Mouse (Mus musculus) ES-CJ7 (cell line): ENCODE results near the gene Bcl9.
A peak's percentile ranks its signal among the peaks of the same experiment; 100 is the strongest.

Source experiments
- DNase-seq: peaks from one replicate; pipeline ENCODE4 v3.0.0; 2011; ENCODE audit warnings: low read depth, low spot score

Gene Bcl9

DNA sequence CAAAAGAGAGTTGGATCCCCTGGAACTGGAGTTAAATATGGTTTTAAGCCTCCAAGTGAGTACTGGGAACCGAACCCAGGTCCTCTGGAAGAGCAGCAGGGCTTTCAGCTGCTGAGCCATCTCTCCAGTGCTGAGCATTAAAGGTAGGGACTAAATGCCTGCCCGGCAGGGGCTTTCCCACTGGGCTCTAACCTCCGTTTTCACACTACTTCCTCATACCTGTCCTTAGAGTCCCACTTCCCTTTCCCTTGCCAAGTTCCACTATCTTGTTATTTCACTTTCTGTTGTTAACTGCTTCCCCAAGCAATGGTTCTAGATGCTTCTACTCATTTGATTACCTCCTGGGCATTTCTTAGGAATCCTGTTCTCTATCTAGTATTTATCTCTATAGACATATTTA, 65.4 kb downstream of the Bcl9 start:
- DNase-seq: no peak

- DNase-seq: no peak
These were observed 65.9 kb downstream of the Bcl9 start for GRCm38 (mm10) chr3:97231857-97232256.

DNA sequence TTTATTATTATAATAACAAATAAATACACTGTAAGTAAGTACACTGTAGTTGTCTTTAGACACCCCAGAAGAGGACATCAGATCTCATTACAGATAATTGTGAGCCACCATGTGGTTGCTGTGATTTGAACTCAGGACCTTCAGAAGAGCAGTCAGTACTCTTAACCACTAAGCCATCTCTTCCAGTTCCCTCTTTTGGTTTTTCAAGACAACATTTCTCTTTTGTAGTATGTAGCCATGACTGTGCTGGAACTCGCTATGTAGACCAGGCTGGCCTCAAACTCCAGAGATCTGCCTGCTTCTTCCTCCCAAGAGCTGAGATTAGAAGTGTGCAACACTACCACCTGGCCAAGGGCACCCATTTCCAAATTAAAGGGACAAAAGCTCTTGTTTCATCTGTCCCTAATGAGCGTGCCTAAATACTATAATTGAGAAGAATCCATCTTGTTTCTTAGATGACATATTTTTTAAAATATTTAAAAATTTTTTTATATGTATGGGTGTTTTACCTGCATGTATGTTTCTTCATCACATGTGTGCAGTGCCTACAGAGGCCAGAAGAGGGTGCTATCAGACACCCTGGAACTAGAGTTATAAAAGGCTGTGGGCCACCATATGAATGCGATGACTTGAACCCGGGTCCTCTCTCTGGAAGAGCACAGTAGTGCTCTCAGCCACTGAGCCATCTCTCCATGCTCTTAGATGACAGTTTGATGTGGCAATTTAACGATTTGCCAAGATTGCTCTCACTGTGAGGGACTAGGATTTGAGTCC, 66.9 kb downstream of the Bcl9 start:
- peak; percentile 36 for DNase-seq

GRCm38 (mm10) chr3:97228457-97228856, 69.3 kb downstream of the Bcl9 start:
- DNase-seq: no peak

- no peak for DNase-seq
These were observed 69.7 kb downstream of the Bcl9 start for GRCm38 (mm10) chr3:97228020-97228419.

DNA sequence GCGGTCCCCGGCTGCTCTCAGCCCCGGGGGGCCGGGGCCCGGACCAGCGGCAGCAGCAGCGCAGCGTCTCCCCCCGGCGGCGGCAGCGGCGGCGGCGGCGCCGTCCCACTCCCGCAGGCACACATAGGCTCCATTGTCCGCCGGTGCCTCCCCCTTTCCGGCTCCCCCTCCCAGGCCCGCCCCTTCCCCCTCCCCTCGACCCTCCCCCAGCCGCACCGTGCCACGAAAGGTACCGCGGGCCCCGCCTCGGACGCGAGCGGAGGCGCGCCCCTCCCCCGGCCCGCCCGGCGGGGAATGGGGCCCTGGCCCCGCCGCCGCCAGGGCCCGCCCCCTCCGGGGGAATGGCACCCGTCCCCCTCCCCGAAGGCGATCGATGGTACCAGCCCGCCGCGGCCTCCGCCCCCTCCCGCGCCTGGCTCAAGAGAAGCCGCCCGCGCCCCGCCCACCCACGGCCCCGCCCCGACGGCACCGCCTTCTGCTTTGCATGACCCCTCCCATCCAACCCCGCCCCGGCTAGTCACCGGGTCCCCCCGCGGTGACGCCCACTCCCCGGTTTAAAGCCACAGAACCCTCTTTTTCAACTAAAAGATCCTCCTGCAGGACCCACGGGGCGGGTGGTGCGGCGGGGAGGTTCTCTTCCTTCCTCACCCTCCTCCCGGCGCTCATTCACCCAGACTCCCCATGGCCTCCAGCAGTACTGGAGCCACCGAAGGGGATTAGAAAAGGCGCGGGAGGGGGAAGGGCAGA, 70.3 kb downstream of the Bcl9 start:
- peak; percentile 91 for DNase-seq

GRCm38 (mm10) chr3:97226719-97227118, 71.0 kb downstream of the Bcl9 start:
- peak; percentile 38 for DNase-seq

DNA sequence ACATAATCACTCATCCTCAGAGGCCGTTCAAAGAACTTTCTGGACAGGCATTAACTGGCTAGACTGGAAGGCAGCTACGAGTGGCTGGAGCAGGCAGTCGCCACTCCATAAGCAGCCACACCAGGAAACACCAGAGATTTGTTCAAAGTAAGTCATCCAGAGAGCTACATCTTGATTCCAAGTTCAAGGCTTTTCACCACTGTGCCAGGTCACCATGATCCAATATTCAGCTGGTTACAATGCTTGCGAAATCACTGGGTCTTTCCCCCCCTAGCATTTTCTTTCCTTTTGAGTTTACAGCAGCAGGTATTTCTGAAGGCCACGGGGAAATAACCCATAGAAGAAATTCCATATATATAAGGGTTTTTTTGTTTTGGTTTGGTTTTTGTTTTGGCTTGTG, 72.5 kb downstream of the Bcl9 start:
- DNase-seq: no peak

DNA sequence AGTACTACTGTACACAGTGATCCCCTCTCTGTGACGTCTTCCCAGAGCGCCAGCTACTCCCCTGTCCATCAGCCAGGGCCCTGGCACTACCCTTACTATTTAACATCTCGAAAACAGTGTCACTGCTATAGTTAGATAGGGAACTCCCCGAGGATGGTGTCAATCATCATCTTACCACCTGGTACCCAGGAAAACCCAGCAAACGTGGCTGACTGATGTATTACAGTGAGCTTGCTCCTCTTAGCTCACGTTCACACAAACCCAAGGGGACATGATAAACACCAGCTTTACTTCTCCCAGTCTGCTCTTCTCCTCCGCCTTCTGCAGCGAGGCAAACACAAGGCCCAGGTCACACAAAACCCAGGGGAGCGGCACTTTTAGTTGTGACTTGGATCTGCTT, 74.5 kb downstream of the Bcl9 start:
- DNase-seq: no peak

DNA sequence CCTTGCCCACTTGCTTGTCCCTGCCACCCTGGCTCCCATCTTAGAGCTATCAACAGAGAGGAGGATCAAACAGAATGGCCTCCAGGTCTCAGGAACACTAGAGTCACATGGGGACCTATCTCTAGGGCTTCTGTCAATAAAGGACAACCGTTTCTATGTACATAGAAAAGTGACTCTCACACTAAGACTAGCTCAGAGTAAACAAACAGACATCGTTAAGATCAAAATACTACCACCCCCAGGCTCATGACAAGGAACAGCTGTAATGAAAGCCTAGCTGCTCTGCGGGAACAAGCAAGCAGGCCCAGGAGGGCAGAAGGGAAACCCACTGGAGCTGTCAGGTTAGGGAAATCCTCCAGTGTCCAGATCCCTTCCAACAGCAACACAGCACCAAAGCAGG, 82.2 kb downstream of the Bcl9 start:
- DNase-seq: no peak

DNA sequence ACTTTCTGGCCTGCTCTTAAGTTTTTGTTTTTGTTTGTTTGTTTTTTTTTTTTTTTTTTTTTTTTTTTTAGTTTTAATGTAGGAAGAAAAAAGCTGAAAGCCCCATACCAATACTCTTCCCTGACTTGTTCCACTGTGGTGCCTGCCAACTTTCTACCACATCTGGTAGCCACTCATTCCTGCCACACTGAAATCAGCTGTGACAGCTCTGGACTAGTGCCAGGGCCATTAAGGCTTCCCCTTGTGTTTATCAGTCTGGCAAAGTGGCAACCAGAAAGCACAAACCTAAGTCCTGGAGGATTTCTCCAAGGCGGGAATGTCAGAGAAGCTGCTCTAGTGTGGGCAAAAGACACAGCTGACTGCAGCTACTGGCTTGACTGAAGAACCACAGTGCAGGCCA, 83.3 kb downstream of the Bcl9 start:
- no peak for DNase-seq

DNA sequence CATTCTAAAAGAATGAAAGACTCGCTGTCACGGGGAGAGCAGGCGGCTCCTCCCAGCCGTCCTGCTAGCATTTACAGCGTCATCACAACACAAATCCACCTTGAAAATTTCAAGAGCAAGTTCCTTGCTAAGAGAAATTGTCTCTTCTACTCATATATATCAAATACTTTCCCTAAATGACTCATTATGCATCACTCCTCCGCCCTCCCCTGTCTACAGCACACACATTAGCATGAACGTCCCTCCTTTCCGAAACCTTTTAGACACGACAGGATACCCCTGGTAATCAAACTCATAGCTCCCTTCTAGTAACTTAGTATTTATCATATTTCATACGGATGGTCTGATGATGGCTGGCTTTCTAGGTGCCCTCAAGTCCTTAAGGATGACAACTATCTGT, 83.8 kb downstream of the Bcl9 start:
- DNase-seq: no peak

GRCm38 (mm10) chr3:97211177-97211576, 86.5 kb downstream of the Bcl9 start:
- DNase-seq: no peak

DNA sequence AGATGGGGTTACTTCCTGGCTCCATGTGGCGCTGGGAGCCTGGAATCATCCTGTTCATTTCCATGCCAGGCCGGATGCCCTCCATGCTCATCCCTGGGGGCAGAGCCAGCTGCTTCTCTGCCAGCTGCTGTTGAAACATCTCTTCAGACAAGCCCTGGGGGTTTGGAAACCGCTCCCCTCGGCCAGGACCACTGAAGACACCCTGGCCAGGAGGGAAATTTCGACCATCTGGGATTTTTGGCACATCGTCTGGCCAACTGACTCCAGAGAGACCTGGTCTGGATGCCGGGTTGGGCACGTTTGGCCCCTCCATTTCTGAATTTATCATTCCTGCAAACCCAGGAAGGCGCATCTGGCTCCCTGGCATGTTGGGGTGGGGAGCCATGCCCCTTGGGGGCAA, 88.4 kb downstream of the Bcl9 start:
- no peak for DNase-seq

GRCm38 (mm10) chr3:97206521-97206920, 91.2 kb downstream of the Bcl9 start:
- no peak for DNase-seq

GRCm38 (mm10) chr3:97203880-97204279, 93.8 kb downstream of the Bcl9 start:
- no peak for DNase-seq

DNA sequence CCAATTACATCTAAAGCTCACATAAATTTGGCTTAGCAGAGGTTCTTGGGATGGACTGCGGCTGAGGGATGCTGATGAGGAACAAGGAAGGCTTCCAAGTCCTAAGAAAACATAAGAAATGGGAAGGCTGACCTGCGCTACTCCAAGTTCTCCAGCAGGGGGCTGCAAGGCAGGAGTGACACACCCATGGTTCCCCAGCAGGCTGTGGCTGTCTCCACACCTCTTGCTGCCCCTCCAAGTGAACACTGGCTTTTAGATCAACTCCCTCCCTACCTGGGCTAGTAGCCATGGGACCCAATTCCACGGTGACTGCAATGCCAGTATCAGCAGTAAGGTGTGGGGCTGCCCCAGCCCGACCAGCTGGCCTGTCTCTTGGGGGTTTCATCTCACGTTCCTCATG, 95.8 kb downstream of the Bcl9 start:
- peak; percentile 73 for DNase-seq

DNA sequence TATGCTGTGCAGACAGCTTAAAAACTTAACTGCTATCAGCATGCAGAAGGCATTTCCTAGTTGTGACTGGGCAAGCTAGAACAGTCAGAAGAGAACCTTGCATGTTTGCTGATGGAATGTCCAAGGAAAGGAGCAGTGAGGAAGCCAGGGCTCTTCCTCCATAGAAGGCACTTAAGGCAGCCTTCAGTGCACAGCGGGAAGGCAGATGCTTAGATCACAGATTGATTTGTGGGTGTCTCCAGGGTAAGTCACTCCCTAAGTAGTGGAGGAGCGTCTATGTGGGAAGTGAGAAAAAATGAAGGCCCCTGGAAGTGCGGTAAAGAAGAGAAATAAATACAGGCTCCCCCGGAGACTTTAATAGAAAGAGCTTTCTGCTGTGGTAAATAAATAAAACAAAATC, 98.5 kb downstream of the Bcl9 start:
- no peak for DNase-seq

GRCm38 (mm10) chr3:97196571-97196970, 101.1 kb downstream of the Bcl9 start:
- no peak for DNase-seq

DNA sequence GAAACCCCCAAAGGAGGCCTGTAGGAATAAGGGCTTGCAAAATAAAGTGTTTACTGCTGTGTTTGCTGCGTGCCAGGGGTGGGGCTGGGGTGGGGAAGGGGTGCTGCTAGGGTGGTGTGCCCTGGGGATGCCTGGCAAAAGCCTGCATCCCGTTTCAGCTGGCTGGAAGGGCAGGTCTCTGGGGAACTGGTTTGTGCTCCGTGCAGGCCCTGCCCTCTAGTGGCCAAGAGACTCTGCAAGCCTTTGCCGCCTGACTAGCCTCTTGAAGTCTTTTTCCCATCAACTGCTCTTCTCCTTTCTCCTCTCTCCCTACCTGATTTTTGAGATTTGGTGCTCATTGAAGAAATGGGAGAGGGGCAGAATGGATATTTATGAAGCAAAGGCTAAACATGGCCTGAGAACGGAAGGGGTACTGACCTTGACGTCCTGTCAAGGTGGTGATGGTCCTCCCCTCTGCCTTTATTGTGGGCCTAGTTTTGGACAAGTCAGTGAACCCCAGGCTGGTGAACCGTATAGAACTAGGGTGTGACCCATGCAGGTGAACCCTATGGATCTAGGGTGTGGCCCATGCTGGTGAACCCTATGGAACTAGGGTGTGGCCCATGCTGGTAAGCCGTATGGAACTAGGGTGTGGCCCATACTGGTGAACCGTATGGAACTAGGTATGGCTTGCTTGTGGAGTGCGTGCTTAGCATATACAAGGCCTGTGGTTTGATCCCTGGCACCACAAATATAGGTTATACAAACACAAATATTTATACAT, 112.4 kb downstream of the Bcl9 start:
- peak; percentile 75 for DNase-seq

GRCm38 (mm10) chr3:97183810-97184209, 113.9 kb downstream of the Bcl9 start:
- peak; percentile 51 for DNase-seq

DNA sequence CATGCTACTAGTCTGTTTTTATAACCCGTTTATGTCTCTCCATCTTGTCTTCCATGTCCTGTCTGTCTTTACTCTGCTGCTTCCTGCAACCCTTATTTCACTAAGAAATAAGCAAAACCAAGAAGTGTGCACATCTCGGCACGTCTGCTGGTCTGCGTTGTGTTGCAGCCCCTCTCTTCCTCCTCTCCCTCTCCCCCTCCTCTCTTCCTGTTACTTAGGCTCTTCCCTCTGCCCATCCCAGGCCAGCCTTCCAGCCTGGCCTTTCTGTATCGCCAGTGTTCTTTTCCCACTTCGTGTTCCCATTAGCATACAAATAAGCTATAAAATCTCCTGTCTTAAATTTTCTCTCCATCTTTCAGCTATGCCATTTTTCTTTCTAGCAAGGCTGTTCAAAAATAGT, 117.2 kb downstream of the Bcl9 start:
- no peak for DNase-seq
